Mouse (Mus musculus) liver, postnatal 0 days (tissue): ENCODE data around the gene Gtf2a1.

Experiments
- CTCF ChIP-seq: sonication (generic); IDR thresholded peaks from 2 replicates; pipeline ENCODE4 v1.5.1; 2016; ENCODE audit warnings: antibody characterized with exemption, low read depth
- EP300 ChIP-seq: IDR thresholded peaks from 2 replicates; pipeline ENCODE4 v1.6.1; 2016; ENCODE audit warnings: antibody characterized with exemption, low read depth, mild to moderate bottlenecking

DNA sequence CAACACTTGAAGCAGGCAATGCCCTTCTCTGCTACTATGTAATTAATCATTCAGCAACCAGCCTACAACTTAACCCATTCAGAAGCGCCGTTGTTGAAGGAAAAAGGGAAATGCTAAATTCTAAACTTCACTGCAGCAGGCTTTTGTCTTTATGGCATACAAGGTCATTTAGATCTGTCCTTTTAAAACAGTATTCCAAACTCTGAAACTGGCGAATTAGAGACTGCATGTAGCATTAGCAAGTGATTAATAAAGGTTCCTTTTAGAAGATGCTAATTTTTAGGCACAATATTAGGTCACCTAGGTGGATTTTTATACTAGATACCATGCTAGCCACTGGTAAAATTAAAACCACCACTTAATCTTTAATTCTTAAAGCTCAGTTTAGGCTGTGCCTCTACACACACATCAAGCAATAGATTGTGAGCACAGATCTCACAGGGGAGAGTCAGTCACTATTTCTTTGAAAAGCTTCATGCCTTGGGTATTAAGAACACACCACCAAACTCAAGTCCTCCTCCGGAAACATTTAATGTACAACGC, 2.7 kb downstream of the Gtf2a1 start:
- no peak for TF ChIP-seq CTCF
- no peak for TF ChIP-seq EP300
